Mouse (Mus musculus) testis, adult 2 months (tissue): ENCODE results near the gene Tagln2. TPM values are rescaled to one million over a fixed set of nuclear protein-coding genes. Genes with fewer than 3 reads are reported as not detected.

ENCODE experiments used
- H3K27ac ChIP-seq: fragments of 200-500 bp; 2 replicates; pipeline ENCODE4 v1.5.1; 2012; ENCODE audit warnings: low read depth, low read length; ENCODE audit not compliant: control insufficient read depth, insufficient read depth
- H3K27me3 ChIP-seq: fragments of 200-500 bp; 2 replicates; pipeline ENCODE4 v1.6.1; 2012; ENCODE audit warnings: mild to moderate bottlenecking, low read length, moderate library complexity; ENCODE audit not compliant: control insufficient read depth, insufficient read depth
- H3K36me3 ChIP-seq: fragments of 200-500 bp; 2 replicates; pipeline ENCODE4 v1.6.1; 2012; ENCODE audit warnings: mild to moderate bottlenecking, low read length; ENCODE audit not compliant: control insufficient read depth, insufficient read depth
- H3K4me1 ChIP-seq: fragments of 200-500 bp; 2 replicates; pipeline ENCODE4 v1.6.1; 2012; ENCODE audit warnings: low read length; ENCODE audit not compliant: control insufficient read depth, insufficient read depth
- H3K4me3 ChIP-seq: fragments of 200-500 bp; 2 replicates; pipeline ENCODE4 v1.5.1; 2012; ENCODE audit warnings: low read depth, mild to moderate bottlenecking, low read length, moderate library complexity, mixed read lengths; ENCODE audit not compliant: control insufficient read depth
- CTCF ChIP-seq: fragments of 200-500 bp; IDR thresholded peaks from 2 replicates; pipeline ENCODE4 v1.5.1; 2012; ENCODE audit warnings: low read depth, mild to moderate bottlenecking, inconsistent platforms, low read length, moderate library complexity; ENCODE audit not compliant: control insufficient read depth, insufficient read depth, insufficient replicate concordance
- POLR2A ChIP-seq: fragments of 200-500 bp; IDR thresholded peaks from 2 replicates; pipeline ENCODE4 v1.6.1; 2012; ENCODE audit warnings: low read depth, mild to moderate bottlenecking, inconsistent platforms, low read length, moderate library complexity; ENCODE audit not compliant: control insufficient read depth
- polyA plus RNA-seq: library from polyadenylated mRNA; depleted of rRNA; stranded (reverse); fragments of >200 nt; gene quantifications from 2 replicates; pipeline ENCODE4 v1.2.3, GENCODE M21; 2012

Tagln2 gene
- polyA plus RNA-seq, 1 experiment = 7.6 TPM

GRCm38 (mm10) chr1:172486651-172487050 lies 13.2 kb upstream of the Tagln2 start:
- peaks cover under 1% of the 10 kb centered on the region for H3K27me3 ChIP-seq
- H3K4me3 ChIP-seq = peak overlapping the region; percentile 26
- H3K4me1 ChIP-seq = peaks cover 13% of the 10 kb centered on the region
- TF ChIP-seq POLR2A (no peak), CTCF (no peak)
- no peaks in the 10 kb centered on the region for H3K36me3 ChIP-seq
- no peak overlapping the region for H3K27ac ChIP-seq

GRCm38 (mm10) chr1:172487859-172488258 lies 12.0 kb upstream of the Tagln2 start:
- TF ChIP-seq CTCF = no peak
- H3K36me3 ChIP-seq = no peaks in the 10 kb centered on the region
- no peaks in the 10 kb centered on the region for H3K27me3 ChIP-seq
- no peak overlapping the region for H3K27ac ChIP-seq
- H3K4me3 ChIP-seq = no peak overlapping the region
- H3K4me1 ChIP-seq = peaks cover 10% of the 10 kb centered on the region

- no peak overlapping the region for H3K4me3 ChIP-seq
- TF ChIP-seq POLR2A (no peak), CTCF (no peak)
- H3K27ac ChIP-seq = no peak overlapping the region
- no peaks in the 10 kb centered on the region for H3K36me3 ChIP-seq
- H3K27me3 ChIP-seq = no peaks in the 10 kb centered on the region
- peaks cover 10% of the 10 kb centered on the region for H3K4me1 ChIP-seq
Observed at GRCm38 (mm10) chr1:172488831-172489230, 11.0 kb upstream of the Tagln2 start.

GRCm38 (mm10) chr1:172489585-172490250 lies 10.1 kb upstream of the Tagln2 start:
- Histone ChIP-seq H3K36me3 (no peaks in the 10 kb centered on the region), H3K4me3 (no peak overlapping the region; the same call in 1 of the 2 replicates), H3K4me1 (peaks cover 10% of the 10 kb centered on the region), H3K27ac (no peak overlapping the region), H3K27me3 (no peaks in the 10 kb centered on the region)
- TF ChIP-seq CTCF = no peak
- TF ChIP-seq POLR2A = no peak

GRCm38 (mm10) chr1:172490261-172490661 lies 9.6 kb upstream of the Tagln2 start:
- peak overlapping the region; percentile 60 for H3K4me3 ChIP-seq
- no peaks in the 10 kb centered on the region for H3K27me3 ChIP-seq
- H3K4me1 ChIP-seq = peaks cover 10% of the 10 kb centered on the region
- H3K36me3 ChIP-seq = no peaks in the 10 kb centered on the region
- TF ChIP-seq CTCF (peak; percentile 99), POLR2A (no peak)
- H3K27ac ChIP-seq = no peak overlapping the region

- H3K27me3 ChIP-seq = no peaks in the 10 kb centered on the region
- H3K4me1 ChIP-seq = peaks cover 16% of the 10 kb centered on the region
- no peak for TF ChIP-seq POLR2A
- TF ChIP-seq CTCF = no peak
- H3K27ac ChIP-seq = no peak overlapping the region
- H3K4me3 ChIP-seq = no peak overlapping the region
- no peaks in the 10 kb centered on the region for H3K36me3 ChIP-seq
Observed at GRCm38 (mm10) chr1:172492047-172492446, 7.8 kb upstream of the Tagln2 start.

GRCm38 (mm10) chr1:172493516-172493915 lies 6.3 kb upstream of the Tagln2 start:
- no peaks in the 10 kb centered on the region for H3K36me3 ChIP-seq

GRCm38 (mm10) chr1:172496030-172496429 lies 3.8 kb upstream of the Tagln2 start:
- Histone ChIP-seq H3K27me3 (no peaks in the 10 kb centered on the region), H3K27ac (no peak overlapping the region), H3K36me3 (no peaks in the 10 kb centered on the region), H3K4me3 (peak overlapping the region; percentile 11), H3K4me1 (peaks cover 19% of the 10 kb centered on the region)
- no peak for TF ChIP-seq POLR2A
- no peak for TF ChIP-seq CTCF

More at GRCm38 (mm10) chr1:172493516-172493915, 6.3 kb upstream of the Tagln2 start:
- Histone ChIP-seq H3K27me3 (no peaks in the 10 kb centered on the region), H3K27ac (no peak overlapping the region), H3K4me1 (peaks cover 16% of the 10 kb centered on the region), H3K4me3 (no peak overlapping the region)
- no peak for TF ChIP-seq POLR2A
- TF ChIP-seq CTCF = no peak
